Mouse (Mus musculus): ENCODE measurements at regions not wholly inside any gene's neighbourhood (a gene's known extent, or its start where the extent isn't known, plus 50 kb on each side); places are given as distances from the start of the nearest gene placed in this dataset.

GRCm38 (mm10) chr4:153200799-153201770 is 281.5 kb downstream of the Ajap1 start:
- Histone ChIP-seq H3K36me3 (ENCODE audit: control insufficient read depth, insufficient read depth, low read length, poor library complexity, severe bottlenecking) (no peaks in the 10 kb centered on the region), H3K4me1 (ENCODE audit: control insufficient read depth, insufficient read depth, low read length) (no peaks in the 10 kb centered on the region), H3K27ac (ENCODE audit: insufficient read depth, low read length) (no peak overlapping the region), H3K9ac (ENCODE audit: low read depth, poor library complexity, severe bottlenecking) (no peak overlapping the region), H3K27me3 (ENCODE audit: control insufficient read depth, insufficient read depth, low read length, poor library complexity, severe bottlenecking) (no peaks in the 10 kb centered on the region), H3K4me3 (ENCODE audit: low read depth, low read length) (no peak overlapping the region), H3K9me3 (replicated peaks; ENCODE audit: control insufficient read depth, insufficient read depth, low read length, poor library complexity, severe bottlenecking) (no peaks in the 10 kb centered on the region)
- TF ChIP-seq POLR2A (IDR thresholded peaks at IDR 0.05; ENCODE audit: insufficient read depth, low read length): no peak
- TF ChIP-seq CTCF (IDR thresholded peaks at IDR 0.05; ENCODE audit: low read depth, low read length): no peak
- no peak for TF ChIP-seq EP300 (IDR thresholded peaks at IDR 0.05; ENCODE audit: insufficient read depth, low read depth, low read length)

GRCm38 (mm10) chr4:153189485-153189884 is 293.1 kb downstream of the Ajap1 start:
- Histone ChIP-seq H3K9me3 (replicated peaks; ENCODE audit: control insufficient read depth, insufficient read depth, low read length, poor library complexity, severe bottlenecking) (no peaks in the 10 kb centered on the region), H3K4me3 (ENCODE audit: low read depth, low read length) (no peak overlapping the region), H3K4me1 (ENCODE audit: control insufficient read depth, insufficient read depth, low read length) (peaks cover 4% of the 10 kb centered on the region), H3K9ac (ENCODE audit: low read depth, poor library complexity, severe bottlenecking) (no peak overlapping the region), H3K27ac (ENCODE audit: insufficient read depth, low read length) (no peak overlapping the region), H3K27me3 (ENCODE audit: control insufficient read depth, insufficient read depth, low read length, poor library complexity, severe bottlenecking) (no peaks in the 10 kb centered on the region), H3K36me3 (ENCODE audit: control insufficient read depth, insufficient read depth, low read length, poor library complexity, severe bottlenecking) (no peaks in the 10 kb centered on the region)
- TF ChIP-seq EP300 (IDR thresholded peaks at IDR 0.05; ENCODE audit: insufficient read depth, low read depth, low read length) (no peak), POLR2A (IDR thresholded peaks at IDR 0.05; ENCODE audit: insufficient read depth, low read length) (no peak), CTCF (IDR thresholded peaks at IDR 0.05; ENCODE audit: low read depth, low read length) (no peak)

GRCm38 (mm10) chr4:153188504-153189031 is 294.0 kb downstream of the Ajap1 start:
- TF ChIP-seq POLR2A (IDR thresholded peaks at IDR 0.05; ENCODE audit: insufficient read depth, low read length): no peak
- TF ChIP-seq EP300 (IDR thresholded peaks at IDR 0.05; ENCODE audit: insufficient read depth, low read depth, low read length): no peak
- no peak for TF ChIP-seq CTCF (IDR thresholded peaks at IDR 0.05; ENCODE audit: low read depth, low read length)
- H3K4me1 ChIP-seq (ENCODE audit: control insufficient read depth, insufficient read depth, low read length): peaks cover 4% of the 10 kb centered on the region
- H3K36me3 ChIP-seq (ENCODE audit: control insufficient read depth, insufficient read depth, low read length, poor library complexity, severe bottlenecking): no peaks in the 10 kb centered on the region
- H3K9me3 ChIP-seq (replicated peaks; ENCODE audit: control insufficient read depth, insufficient read depth, low read length, poor library complexity, severe bottlenecking): no peaks in the 10 kb centered on the region
- H3K4me3 ChIP-seq (ENCODE audit: low read depth, low read length): peak overlapping the region; percentile 47
- H3K9ac ChIP-seq (ENCODE audit: low read depth, poor library complexity, severe bottlenecking): no peak overlapping the region
- H3K27me3 ChIP-seq (ENCODE audit: control insufficient read depth, insufficient read depth, low read length, poor library complexity, severe bottlenecking): no peaks in the 10 kb centered on the region
- no peak overlapping the region for H3K27ac ChIP-seq (ENCODE audit: insufficient read depth, low read length)

- H3K27ac ChIP-seq (ENCODE audit: insufficient read depth, low read length): no peak overlapping the region
- no peak for TF ChIP-seq CTCF (IDR thresholded peaks at IDR 0.05; ENCODE audit: low read depth, low read length)
- no peak for TF ChIP-seq EP300 (IDR thresholded peaks at IDR 0.05; ENCODE audit: insufficient read depth, low read depth, low read length)
- no peak for TF ChIP-seq POLR2A (IDR thresholded peaks at IDR 0.05; ENCODE audit: insufficient read depth, low read length)
- no peaks in the 10 kb centered on the region for H3K9me3 ChIP-seq (replicated peaks; ENCODE audit: control insufficient read depth, insufficient read depth, low read length, poor library complexity, severe bottlenecking)
- no peaks in the 10 kb centered on the region for H3K36me3 ChIP-seq (ENCODE audit: control insufficient read depth, insufficient read depth, low read length, poor library complexity, severe bottlenecking)
- peak overlapping the region; percentile 47 for H3K4me3 ChIP-seq (ENCODE audit: low read depth, low read length)
- H3K9ac ChIP-seq (ENCODE audit: low read depth, poor library complexity, severe bottlenecking): no peak overlapping the region
- no peaks in the 10 kb centered on the region for H3K27me3 ChIP-seq (ENCODE audit: control insufficient read depth, insufficient read depth, low read length, poor library complexity, severe bottlenecking)
- peaks cover 4% of the 10 kb centered on the region for H3K4me1 ChIP-seq (ENCODE audit: control insufficient read depth, insufficient read depth, low read length)
These were observed 294.6 kb downstream of the Ajap1 start for GRCm38 (mm10) chr4:153187959-153188503.

GRCm38 (mm10) chr4:153177496-153177895 is 305.1 kb downstream of the Ajap1 start:
- Histone ChIP-seq H3K36me3 (ENCODE audit: control insufficient read depth, insufficient read depth, low read length, poor library complexity, severe bottlenecking) (no peaks in the 10 kb centered on the region), H3K4me3 (ENCODE audit: low read depth, low read length) (no peak overlapping the region), H3K9me3 (replicated peaks; ENCODE audit: control insufficient read depth, insufficient read depth, low read length, poor library complexity, severe bottlenecking) (no peaks in the 10 kb centered on the region), H3K4me1 (ENCODE audit: control insufficient read depth, insufficient read depth, low read length) (peaks cover 2% of the 10 kb centered on the region), H3K9ac (ENCODE audit: low read depth, poor library complexity, severe bottlenecking) (no peak overlapping the region), H3K27me3 (ENCODE audit: control insufficient read depth, insufficient read depth, low read length, poor library complexity, severe bottlenecking) (no peaks in the 10 kb centered on the region), H3K27ac (ENCODE audit: insufficient read depth, low read length) (no peak overlapping the region)
- TF ChIP-seq CTCF (IDR thresholded peaks at IDR 0.05; ENCODE audit: low read depth, low read length): no peak
- TF ChIP-seq POLR2A (IDR thresholded peaks at IDR 0.05; ENCODE audit: insufficient read depth, low read length): no peak
- no peak for TF ChIP-seq EP300 (IDR thresholded peaks at IDR 0.05; ENCODE audit: insufficient read depth, low read depth, low read length)

All from ES-Bruce4 (cell line).